Mouse (Mus musculus): ENCODE data around the gene Agap3.

GRCm38 (mm10) chr5:24470600-24470999 is 18.6 kb downstream of the Agap3 start:
- TF ChIP-seq POLR2A (IDR thresholded peaks at IDR 0.05; ENCODE audit: borderline replicate concordance, insufficient read depth, low read length), result no peak
- TF ChIP-seq CTCF (IDR thresholded peaks at IDR 0.05; ENCODE audit: borderline replicate concordance, insufficient read depth, low read depth, low read length), result peak; percentile 96

Measured in cerebellum, adult 2 months (tissue).